Mouse (Mus musculus) stomach, postnatal 0 days (tissue): ENCODE data around the gene Phldb1. TPM values are rescaled to one million over a fixed set of nuclear protein-coding genes. Genes with fewer than 3 reads are reported as not detected.

Experiments used
- ATAC-seq: fragments of 200-750 bp; cut with Nextera tagmentation; 2 replicates; pipeline ENCODE4 v1.8.0; 2017; ENCODE audit not compliant: low FRiP score, low TSS enrichment
- DNase-seq: peaks from one replicate; pipeline ENCODE4 v3.0.0-alpha.2; 2016; ENCODE audit warnings: low spot score
- H3K27ac ChIP-seq: fragments of 300-500 bp; sonication (generic); replicated peaks from 2 replicates; pipeline ENCODE4 v1.5.1; 2014; ENCODE audit warnings: mild to moderate bottlenecking, control low read depth
- H3K27me3 ChIP-seq: fragments of 300-500 bp; sonication (generic); 2 replicates; pipeline ENCODE4 v1.6.1; 2014; ENCODE audit warnings: low read length; ENCODE audit not compliant: control insufficient read depth, insufficient read depth
- H3K36me3 ChIP-seq: fragments of 300-500 bp; sonication (generic); 2 replicates; pipeline ENCODE4 v1.6.1; 2014; ENCODE audit warnings: low read length, mixed read lengths; ENCODE audit not compliant: control insufficient read depth, insufficient read depth
- H3K4me1 ChIP-seq: fragments of 300-500 bp; sonication (generic); replicated peaks from 2 replicates; pipeline ENCODE4 v1.6.1; 2014; ENCODE audit warnings: antibody characterized with exemption; ENCODE audit not compliant: control insufficient read depth, insufficient read depth
- H3K4me2 ChIP-seq: fragments of 300-500 bp; sonication (generic); replicated peaks from 2 replicates; pipeline ENCODE4 v1.6.1; 2014; ENCODE audit warnings: low read depth, mild to moderate bottlenecking, control low read depth, moderate library complexity
- H3K4me3 ChIP-seq: fragments of 300-500 bp; sonication (generic); 2 replicates; pipeline ENCODE4 v1.5.1; 2014; ENCODE audit warnings: low read depth, low read length, control low read depth
- H3K9ac ChIP-seq: fragments of 300-500 bp; sonication (generic); 2 replicates; pipeline ENCODE4 v1.6.1; 2014; ENCODE audit warnings: mild to moderate bottlenecking, low read length, control low read depth, mixed read lengths
- H3K9me3 ChIP-seq: fragments of 300-500 bp; sonication (generic); 2 replicates; pipeline ENCODE4 v1.6.1; 2016; ENCODE audit warnings: low read length; ENCODE audit not compliant: control insufficient read depth
- CTCF ChIP-seq: IDR thresholded peaks from 2 replicates; pipeline ENCODE4 v1.5.1; 2016; ENCODE audit warnings: antibody characterized with exemption, low read depth, mild to moderate bottlenecking, moderate library complexity
- EP300 ChIP-seq: optimal IDR thresholded peaks from 2 replicates; pipeline ENCODE3; 2016; ENCODE audit warnings: antibody characterized with exemption
- WGBS: fragments of 180-500 bp; shearing (Covaris S2); extraction: QIAGEN DNeasy Blood & Tissue Kit; methylation state at CpG from one replicate; pipeline ENCODE4 v1.1.7; 2014; 5-methylcytosine and 5-hydroxymethylcytosine counted together
- polyA plus RNA-seq: library from polyadenylated mRNA; unstranded; fragments of >200 nt; fragmentation: Nextera tagmentation; extraction: Ambion mirVana; gene quantifications from 2 replicates; pipeline ENCODE4 v1.2.1, GENCODE M21; 2015

The Phldb1 gene
- polyA plus RNA-seq, 1 experiment from 2014 or later = 14.9 TPM

- H3K27me3 ChIP-seq = no peaks in the 10 kb centered on the region
- no peaks in the 10 kb centered on the region for H3K4me1 ChIP-seq
- DNase-seq = no peak
- no peak for ATAC-seq
- peaks cover 5% of the 10 kb centered on the region; the same call in 1 of the 2 replicates for H3K36me3 ChIP-seq
- TF ChIP-seq CTCF (peak; percentile 48), EP300 (no peak)
- H3K27ac ChIP-seq = no peak overlapping the region
- no peaks in the 10 kb centered on the region for H3K9me3 ChIP-seq
- no peak overlapping the region for H3K9ac ChIP-seq
- no peak overlapping the region for H3K4me3 ChIP-seq
- WGBS = 90% methylated on average over 1 of the region's 1 CpGs
- no peak overlapping the region for H3K4me2 ChIP-seq
Observed at GRCm38 (mm10) chr9:44740663-44741192, 5.7 kb upstream of the Phldb1 start.

- DNase-seq (no peak), ATAC-seq (peak; percentile 38; the same call in 1 of the 2 replicates)
- Histone ChIP-seq H3K9me3 (no peaks in the 10 kb centered on the region), H3K4me1 (peaks cover 4% of the 10 kb centered on the region), H3K9ac (no peak overlapping the region), H3K36me3 (no peaks in the 10 kb centered on the region), H3K4me2 (no peak overlapping the region), H3K4me3 (no peak overlapping the region), H3K27me3 (no peaks in the 10 kb centered on the region), H3K27ac (peak overlapping the region; percentile 89)
- WGBS = 37% methylated on average over 8 of the region's 8 CpGs
- TF ChIP-seq EP300 (no peak), CTCF (peak; percentile 26)
Observed at GRCm38 (mm10) chr9:44737240-44737949, 2.4 kb upstream of the Phldb1 start.

GRCm38 (mm10) chr9:44736301-44736700 is 1.3 kb upstream of the Phldb1 start:
- no peak for TF ChIP-seq CTCF
- DNase-seq = no peak

GRCm38 (mm10) chr9:44735886-44736285 is 888 bp upstream of the Phldb1 start:
- H3K4me2 ChIP-seq = no peak overlapping the region

More at GRCm38 (mm10) chr9:44736301-44736700, 1.3 kb upstream of the Phldb1 start:
- Histone ChIP-seq H3K9ac (no peak overlapping the region), H3K4me3 (no peak overlapping the region), H3K4me2 (no peak overlapping the region), H3K27ac (0 out of 2 replicates have a peak overlapping the region, but pooled peaks have one; percentile 13), H3K36me3 (no peaks in the 10 kb centered on the region), H3K4me1 (peaks cover 4% of the 10 kb centered on the region), H3K9me3 (no peaks in the 10 kb centered on the region), H3K27me3 (no peaks in the 10 kb centered on the region)
- no peak for ATAC-seq
- WGBS = 68% methylated on average over 2 of the region's 2 CpGs

GRCm38 (mm10) chr9:44733671-44734523 is 1.1 kb downstream of the Phldb1 start:
- Histone ChIP-seq H3K9me3 (no peaks in the 10 kb centered on the region), H3K27ac (peak overlapping the region; percentile 79), H3K36me3 (no peaks in the 10 kb centered on the region), H3K27me3 (no peaks in the 10 kb centered on the region), H3K4me1 (peaks cover 4% of the 10 kb centered on the region), H3K4me3 (peak overlapping the region; percentile 63), H3K4me2 (peak overlapping the region; percentile 77), H3K9ac (peak overlapping the region; percentile 65)
- DNase-seq (peak; percentile 63), ATAC-seq (peak; percentile 62)
- 1% methylated on average over 76 of the region's 79 CpGs for WGBS
- TF ChIP-seq EP300 (no peak), CTCF (no peak)

More at GRCm38 (mm10) chr9:44735886-44736285, 888 bp upstream of the Phldb1 start:
- no peak overlapping the region for H3K9ac ChIP-seq
- H3K9me3 ChIP-seq = no peaks in the 10 kb centered on the region
- ATAC-seq (no peak), DNase-seq (no peak)
- TF ChIP-seq EP300 = no peak
- no peak for TF ChIP-seq CTCF
- H3K27ac ChIP-seq = 0 out of 2 replicates have a peak overlapping the region, but pooled peaks have one; percentile 13
- H3K36me3 ChIP-seq = no peaks in the 10 kb centered on the region
- peaks cover 4% of the 10 kb centered on the region for H3K4me1 ChIP-seq
- 74% methylated on average over 6 of the region's 6 CpGs for WGBS
- H3K27me3 ChIP-seq = no peaks in the 10 kb centered on the region
- no peak overlapping the region for H3K4me3 ChIP-seq
